Comparison of ENCODE assay signal across 9 mouse cellular contexts in the genomic region with DNA sequence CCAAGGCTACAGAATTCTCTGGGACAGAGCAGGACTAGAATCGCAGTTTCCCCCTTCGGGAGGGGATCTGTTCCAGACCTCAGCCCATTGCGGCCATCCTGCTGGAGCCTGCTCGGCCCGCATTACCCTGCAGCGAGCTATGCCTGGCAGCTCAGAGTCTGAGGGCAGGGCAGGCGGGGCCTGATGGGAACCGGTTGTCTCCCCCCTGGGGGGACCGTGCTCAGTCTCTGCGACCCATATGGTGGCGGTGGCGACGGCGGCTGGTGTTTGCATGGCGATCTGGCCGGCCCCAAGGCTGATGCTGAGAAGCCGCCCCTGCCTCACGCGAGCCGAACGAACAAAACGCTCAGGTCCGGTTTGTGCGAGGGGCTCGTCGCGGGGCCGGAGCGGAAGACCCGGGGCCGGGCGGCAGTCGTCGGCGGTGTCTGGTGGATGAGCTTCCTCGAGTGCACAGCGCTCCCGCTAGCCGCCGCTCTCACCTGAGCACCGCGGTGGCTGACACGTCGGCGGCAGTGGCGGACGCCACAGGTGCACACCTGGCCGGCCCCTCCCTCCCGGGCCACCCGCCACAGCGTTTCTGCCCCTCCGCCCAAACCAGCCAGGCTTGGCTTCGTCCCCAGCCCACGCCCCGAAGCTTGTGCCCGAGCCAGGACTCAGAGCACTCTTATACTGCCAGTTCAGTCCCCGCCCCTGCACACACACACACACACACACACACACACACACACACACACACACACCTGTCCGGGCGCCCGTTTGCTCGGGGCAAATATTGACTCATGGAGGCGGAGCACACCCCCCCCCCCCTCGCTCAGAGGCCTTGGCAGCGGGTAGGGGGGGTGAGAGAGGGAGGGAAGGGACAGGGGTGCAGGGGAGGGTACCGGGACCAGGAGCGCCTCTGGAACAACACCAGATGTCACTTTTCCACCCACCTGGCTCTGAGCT. TPM values are rescaled to one million over a fixed set of nuclear protein-coding genes. Genes with fewer than 3 reads are reported as not detected.
A peak's percentile ranks its signal among the peaks of the same experiment; 100 is the strongest.
DNase-seq lines count a peak whose midpoint lies in the region; ATAC-seq and TF ChIP-seq lines count a peak whose summit lies in the region.
"Had no signal": no experiment of that assay in that cellular context is flagged by ENCODE, and none has a peak within 500 bp of the region (broad histone marks: within the 10 kb centered on the region; RNA-seq: fewer than 3 reads in every experiment).

No protein-coding gene starts in this region.

- ATAC-seq in lung, embryonic 14.5 days (ENCODE audit: insufficient read depth) = peak; percentile 70

- H3K4me3 ChIP-seq in embryonic facial prominence, embryonic 10.5 days = peak overlapping the region; percentile 54
- H3K4me3 ChIP-seq in kidney, adult 2 months (ENCODE audit: insufficient read depth, low read depth, low read length) = no peak overlapping the region; the same call in 1 of the 2 replicates
- H3K4me3 ChIP-seq in lung, embryonic 14.5 days (ENCODE audit: low read depth, low read length) = peak overlapping the region; percentile 28
- H3K4me3 ChIP-seq: erythroblast, embryonic 14.5 days had no signal

- no peak for TF ChIP-seq POLR2A in kidney, adult 2 months (IDR thresholded peaks at IDR 0.05; ENCODE audit: low read depth, low read length)

- peak overlapping the region; percentile 63 for H3K4me2 ChIP-seq in lung, embryonic 14.5 days

- H3K9ac ChIP-seq in lung, embryonic 14.5 days = peak overlapping the region; percentile 29; the same call in 1 of the 2 replicates

- H3K27ac ChIP-seq in embryonic facial prominence, embryonic 10.5 days (replicated peaks) = no peak overlapping the region
- H3K27ac ChIP-seq in kidney, adult 2 months (ENCODE audit: insufficient read depth, low read depth, low read length) = no peak overlapping the region
- H3K27ac ChIP-seq in lung, embryonic 14.5 days (ENCODE audit: low read depth) = peak overlapping the region; percentile 50; the same call in 1 of the 2 replicates

- peaks cover 44% of the 10 kb centered on the region for H3K4me1 ChIP-seq in embryonic facial prominence, embryonic 10.5 days
- H3K4me1 ChIP-seq in kidney, adult 2 months (ENCODE audit: control insufficient read depth, insufficient read depth, low read length) = 0 out of 2 replicates have a peak, but pooled peaks cover 5% of the 10 kb centered on the region
- 0 out of 2 replicates have a peak, but pooled peaks cover 4% of the 10 kb centered on the region for H3K4me1 ChIP-seq in lung, embryonic 14.5 days (ENCODE audit: insufficient read depth)

- no peaks in the 10 kb centered on the region for H3K9me3 ChIP-seq in embryonic facial prominence, embryonic 10.5 days
- H3K9me3 ChIP-seq in lung, embryonic 14.5 days (ENCODE audit: low read depth, low read length) = no peaks in the 10 kb centered on the region

- 1% methylated on average over 65 of the region's 66 CpGs for WGBS in embryonic facial prominence, embryonic 10.5 days
- WGBS in kidney, adult 2 months = 1% methylated on average over 61 of the region's 66 CpGs
- 1% methylated on average over 57 of the region's 66 CpGs for WGBS in lung, embryonic 14.5 days

- no peak for TF ChIP-seq CTCF in kidney, adult 2 months (conservative IDR thresholded peaks at IDR 0.05; ENCODE audit: insufficient read depth, insufficient read length, low read depth, low read length)
- no peak for TF ChIP-seq CTCF in lung, embryonic 14.5 days (IDR thresholded peaks at IDR 0.05; ENCODE audit: low read depth)

- no peaks in the 10 kb centered on the region for H3K36me3 ChIP-seq in embryonic facial prominence, embryonic 10.5 days (replicated peaks)
- H3K36me3 ChIP-seq in kidney, adult 2 months (ENCODE audit: control insufficient read depth, insufficient read depth, low read length) = no peaks in the 10 kb centered on the region
- H3K36me3 ChIP-seq in lung, embryonic 14.5 days (ENCODE audit: insufficient read depth) = no peaks in the 10 kb centered on the region

- DNase-seq in embryo, embryonic 10 days (ENCODE audit: low spot score) = peak; percentile 31
- DNase-seq in embryo, embryonic 10.5 days (ENCODE audit: low spot score) = no peak
- peak; percentile 54 for DNase-seq in embryonic facial prominence, embryonic 10.5 days (ENCODE audit: low spot score)
- peak; percentile 69 for DNase-seq in kidney, adult 2 months
- DNase-seq in lung, embryonic 14.5 days = peak; percentile 76
- DNase-seq in urinary bladder, postnatal 14 days (ENCODE audit: low spot score) = peak; percentile 76
- DNase-seq in B cell, adult 2 months = no peak
- DNase-seq in spleen, postnatal 14 days (ENCODE audit: low spot score in 2 of 2) = no peak

- peaks cover 99% of the 10 kb centered on the region for H3K27me3 ChIP-seq in embryonic facial prominence, embryonic 10.5 days (replicated peaks; ENCODE audit: low read depth, poor library complexity, severe bottlenecking)
- H3K27me3 ChIP-seq in kidney, adult 2 months (replicated peaks; ENCODE audit: control insufficient read depth, insufficient read depth, low read length) = no peaks in the 10 kb centered on the region
- H3K27me3 ChIP-seq in lung, embryonic 14.5 days (ENCODE audit: insufficient read depth, low read length) = peaks cover 69% of the 10 kb centered on the region

RNA-seq across cellular contexts. Expression of a gene that starts 7.7 kb away (rescaled TPM):
- not detected in 2 replicates for polyA plus RNA-seq in embryonic facial prominence, embryonic 10.5 days (2016; fragmentation: Nextera tagmentation; extraction: Ambion mirVana)
- not detected in 2 replicates for polyA plus RNA-seq in kidney, adult 2 months (2012; rRNA removed)
- not detected in 2 replicates for polyA plus RNA-seq in lung, embryonic 14.5 days (2014; fragmentation: Nextera tagmentation; extraction: Ambion mirVana)
- polyA plus RNA-seq: erythroblast, embryonic 14.5 days had no signal

RNA-seq across cellular contexts. Expression of a gene that starts 15.4 kb away (rescaled TPM):
- polyA plus RNA-seq in embryonic facial prominence, embryonic 10.5 days (2016; fragmentation: Nextera tagmentation; extraction: Ambion mirVana) = not detected in 2 replicates
- not detected in 2 replicates for polyA plus RNA-seq in kidney, adult 2 months (2012; rRNA removed)
- polyA plus RNA-seq in lung, embryonic 14.5 days (2014; fragmentation: Nextera tagmentation; extraction: Ambion mirVana) = not detected in 2 replicates
- polyA plus RNA-seq: erythroblast, embryonic 14.5 days had no signal

RNA-seq across cellular contexts. Expression of a gene that starts 34.8 kb away (rescaled TPM):
- 0.08 TPM in 1 of 2 replicates, not detected in the other for polyA plus RNA-seq in embryonic facial prominence, embryonic 10.5 days (2016; fragmentation: Nextera tagmentation; extraction: Ambion mirVana)
- 1.6 and 2.4 TPM in 2 replicates for polyA plus RNA-seq in kidney, adult 2 months (2012; rRNA removed)
- polyA plus RNA-seq in lung, embryonic 14.5 days (2014; fragmentation: Nextera tagmentation; extraction: Ambion mirVana) = 0.05 and 0.14 TPM in 2 replicates
- polyA plus RNA-seq: erythroblast, embryonic 14.5 days had no signal

RNA-seq across cellular contexts. Expression of a gene that starts 45.9 kb away (rescaled TPM):
- polyA plus RNA-seq in embryonic facial prominence, embryonic 10.5 days (2016; fragmentation: Nextera tagmentation; extraction: Ambion mirVana) = 0.21 and 0.39 TPM in 2 replicates
- polyA plus RNA-seq in kidney, adult 2 months (2012; rRNA removed) = 0.14 and 0.31 TPM in 2 replicates
- polyA plus RNA-seq in lung, embryonic 14.5 days (2014; fragmentation: Nextera tagmentation; extraction: Ambion mirVana) = not detected in 2 replicates
- polyA plus RNA-seq: erythroblast, embryonic 14.5 days had no signal

RNA-seq across cellular contexts. Expression of a gene that starts 50.9 kb away (rescaled TPM):
- 0.11 TPM in 1 of 2 replicates, not detected in the other for polyA plus RNA-seq in embryonic facial prominence, embryonic 10.5 days (2016; fragmentation: Nextera tagmentation; extraction: Ambion mirVana)
- polyA plus RNA-seq in kidney, adult 2 months (2012; rRNA removed) = 30.3 and 43.5 TPM in 2 replicates
- polyA plus RNA-seq in lung, embryonic 14.5 days (2014; fragmentation: Nextera tagmentation; extraction: Ambion mirVana) = 0.12 and 0.14 TPM in 2 replicates

Comparison
In these comparisons a context has a peak if more than half of its experiments do, and no peak if none do; other contexts are left out.
1. DNase-seq: peak in embryo, embryonic 10 days (single experiment), embryonic facial prominence, embryonic 10.5 days (single experiment), kidney, adult 2 months (single experiment), lung, embryonic 14.5 days (single experiment) and urinary bladder, postnatal 14 days (single experiment); none in embryo, embryonic 10.5 days (single experiment), B cell, adult 2 months (0 of 2) and spleen, postnatal 14 days (0 of 2).